Comparison of ENCODE assay signal across 8 mouse cellular contexts in genomic region chr14:102994662-102995561, GRCm38 (mm10). TPM values are rescaled to one million over a fixed set of nuclear protein-coding genes. Genes with fewer than 3 reads are reported as not detected.
DNase-seq lines count a peak whose midpoint lies in the region; ATAC-seq and TF ChIP-seq lines count a peak whose summit lies in the region.

No protein-coding gene starts in this region.

- no peak overlapping the region for H3K4me3 ChIP-seq in gastrocnemius, adult 2 months
- no peak overlapping the region for H3K4me3 ChIP-seq in left cerebral cortex, adult 2 months
- no peak overlapping the region for H3K4me3 ChIP-seq in midbrain, embryonic 11.5 days (ENCODE audit: low read depth, low read length)

- TF ChIP-seq CTCF in gastrocnemius, adult 2 months (IDR thresholded peaks at IDR 0.05), result peak; percentile 99
- peak; percentile 97 for TF ChIP-seq CTCF in left cerebral cortex, adult 2 months (IDR thresholded peaks at IDR 0.05)

- 26% methylated on average over 6 of the region's 6 CpGs for WGBS in midbrain, embryonic 11.5 days

- no peak overlapping the region for H3K27ac ChIP-seq in gastrocnemius, adult 2 months
- no peak overlapping the region for H3K27ac ChIP-seq in left cerebral cortex, adult 2 months
- H3K27ac ChIP-seq in midbrain, embryonic 11.5 days (ENCODE audit: low read depth, low read length), result no peak overlapping the region

- intact Hi-C loops in heart, postnatal 25 days (cut with DNase I), result loop anchor here (5.0 kb wide), 1 partner anchor 1048 kb away; no protein-coding TSS in a partner anchor
- intact Hi-C loops in gastrocnemius, adult 2 months (cut with DNase I), result loop anchor here (10.0 kb wide), 1 partner anchor 480 kb away; no protein-coding TSS in a partner anchor
- intact Hi-C loops in left cerebral cortex, adult 2 months (cut with DNase I), result loop anchor here (5.0 kb wide), 3 partner anchors 478 to 1213 kb away; no protein-coding TSS in a partner anchor

- ATAC-seq in inflammation-experienced regulatory T-cells, adult 6 months, result peak; percentile 28
- ATAC-seq in midbrain, embryonic 11.5 days (ENCODE audit: low FRiP score), result peak; percentile 90

- H3K27me3 ChIP-seq in midbrain, embryonic 11.5 days (ENCODE audit: control insufficient read depth, insufficient read depth, low read length), result no peaks in the 10 kb centered on the region

- no peak overlapping the region for H3K4me2 ChIP-seq in midbrain, embryonic 11.5 days

- peak; percentile 92 for DNase-seq in heart, adult 11 months
- DNase-seq in heart, postnatal 25 days (ENCODE audit: low spot score), result no peak
- peak; percentile 76 to 88 for DNase-seq in cerebellum, postnatal 36 days
- DNase-seq in gastrocnemius, adult 2 months, result peak; percentile 73
- peak; percentile 70 to 84 for DNase-seq in left cerebral cortex, adult 2 months (ENCODE audit: extremely low spot score in 1 of 2, low spot score in 2 of 2)
- peak; percentile 99 for DNase-seq in midbrain, embryonic 11.5 days (ENCODE audit: low spot score, missing footprints)
- peak; percentile 82 for DNase-seq in right cerebral cortex, postnatal 4 days

- H3K36me3 ChIP-seq in midbrain, embryonic 11.5 days (ENCODE audit: control insufficient read depth, insufficient read depth, low read length), result no peaks in the 10 kb centered on the region

- H3K4me1 ChIP-seq in midbrain, embryonic 11.5 days (ENCODE audit: control insufficient read depth, insufficient read depth, low read length), result no peaks in the 10 kb centered on the region

- H3K9ac ChIP-seq in midbrain, embryonic 11.5 days (ENCODE audit: low read length), result no peak overlapping the region

- no peaks in the 10 kb centered on the region for H3K9me3 ChIP-seq in midbrain, embryonic 11.5 days (ENCODE audit: control insufficient read depth, low read length)

RNA-seq across cellular contexts. Expression of gene Kctd12, which starts 12.5 kb away (rescaled TPM):
- 10 to 100 TPM; 20.3 to 23.7 TPM for total RNA-seq in heart, postnatal 25 days (2021)
- 1 to 10 TPM; 5.2 to 9.7 TPM for total RNA-seq in gastrocnemius, adult 2 months (2021)
- 1 to 10 TPM in 1 of 3 experiments, under 1 TPM in 2; 0.44 to 1.4 (median 0.91) TPM for polyA plus RNA-seq in inflammation-experienced regulatory T-cells, adult 6 months (2017; shearing (Covaris generic))
- total RNA-seq in left cerebral cortex, adult 2 months (2021), result 10 to 100 TPM; 44.8 to 54.3 TPM
- polyA plus RNA-seq in midbrain, embryonic 11.5 days (2014; fragmentation: Nextera tagmentation; extraction: Ambion mirVana), result 9.3 and 13.7 TPM in 2 replicates

RNA-seq across cellular contexts. Expression of gene Acod1, which starts 51.9 kb away (rescaled TPM):
- not detected for total RNA-seq in heart, postnatal 25 days (2021)
- not detected for total RNA-seq in gastrocnemius, adult 2 months (2021)
- under 1 TPM in 1 of 3 experiments, not detected in 2; 0.49 TPM for polyA plus RNA-seq in inflammation-experienced regulatory T-cells, adult 6 months (2017; shearing (Covaris generic))
- not detected for total RNA-seq in left cerebral cortex, adult 2 months (2021)
- polyA plus RNA-seq in midbrain, embryonic 11.5 days (2014; fragmentation: Nextera tagmentation; extraction: Ambion mirVana), result not detected in 2 replicates
